Mouse (Mus musculus) thymus, postnatal 4 days (tissue): ENCODE data around the gene Ing1.
A peak's percentile ranks its signal among the peaks of the same experiment; 100 is the strongest.

ENCODE experiments used
- DNase-seq: peaks from one replicate; pipeline ENCODE4 v3.0.0; 2021

Ing1 gene

DNA sequence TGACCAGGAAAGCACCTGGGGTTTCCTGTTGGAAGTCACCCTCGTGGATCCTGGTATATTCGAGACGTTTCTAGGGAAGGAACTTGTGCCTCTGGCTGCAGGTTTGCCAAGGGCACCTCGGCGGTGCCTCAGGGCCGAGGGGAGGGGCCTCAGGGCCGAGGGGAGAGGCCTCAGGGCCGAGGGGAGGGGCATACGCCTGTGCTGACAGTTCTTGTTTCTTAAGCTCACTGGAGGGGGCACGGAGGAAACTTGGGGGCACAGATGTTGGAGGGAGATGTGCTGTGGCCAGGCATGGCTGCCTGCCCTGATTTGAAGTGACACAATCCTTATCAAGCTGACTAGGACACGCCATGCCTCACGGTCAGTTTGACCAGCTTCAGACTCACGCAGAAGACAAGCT lies 36.9 kb downstream of the Ing1 start:
- peak; percentile 40 for DNase-seq

DNA sequence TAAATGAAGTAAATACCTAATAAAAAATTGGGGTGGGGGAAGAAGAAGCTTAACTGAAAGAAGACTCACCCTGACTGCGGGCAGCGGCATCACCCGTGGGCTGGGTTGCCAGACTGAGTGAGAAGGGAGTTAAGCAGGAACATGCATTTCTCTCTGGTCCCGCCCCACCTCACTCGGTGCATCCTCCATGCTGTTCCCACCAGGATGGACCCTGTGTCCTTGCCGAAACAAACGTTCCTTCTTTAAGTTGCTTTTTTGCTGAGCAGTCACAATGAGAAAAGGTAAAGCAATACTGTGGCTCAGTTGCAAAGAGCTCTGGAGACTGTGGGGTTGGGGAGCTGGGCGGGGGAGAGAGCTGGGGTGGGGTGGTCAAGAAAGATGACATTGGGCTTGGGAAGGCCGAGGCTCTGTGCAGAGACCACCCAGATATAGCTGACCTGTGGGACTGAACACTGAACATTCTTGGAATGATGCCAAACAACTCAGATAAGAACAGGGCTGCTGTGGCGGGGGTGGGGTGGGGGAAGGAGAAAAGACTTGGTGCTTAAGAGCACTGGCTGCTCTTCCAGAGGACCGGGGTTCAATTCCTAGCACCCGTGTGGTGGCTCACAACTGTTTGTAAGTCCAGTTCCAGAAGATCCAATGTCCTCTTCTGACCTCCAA lies 38.0 kb downstream of the Ing1 start:
- DNase-seq, result no peak

DNA sequence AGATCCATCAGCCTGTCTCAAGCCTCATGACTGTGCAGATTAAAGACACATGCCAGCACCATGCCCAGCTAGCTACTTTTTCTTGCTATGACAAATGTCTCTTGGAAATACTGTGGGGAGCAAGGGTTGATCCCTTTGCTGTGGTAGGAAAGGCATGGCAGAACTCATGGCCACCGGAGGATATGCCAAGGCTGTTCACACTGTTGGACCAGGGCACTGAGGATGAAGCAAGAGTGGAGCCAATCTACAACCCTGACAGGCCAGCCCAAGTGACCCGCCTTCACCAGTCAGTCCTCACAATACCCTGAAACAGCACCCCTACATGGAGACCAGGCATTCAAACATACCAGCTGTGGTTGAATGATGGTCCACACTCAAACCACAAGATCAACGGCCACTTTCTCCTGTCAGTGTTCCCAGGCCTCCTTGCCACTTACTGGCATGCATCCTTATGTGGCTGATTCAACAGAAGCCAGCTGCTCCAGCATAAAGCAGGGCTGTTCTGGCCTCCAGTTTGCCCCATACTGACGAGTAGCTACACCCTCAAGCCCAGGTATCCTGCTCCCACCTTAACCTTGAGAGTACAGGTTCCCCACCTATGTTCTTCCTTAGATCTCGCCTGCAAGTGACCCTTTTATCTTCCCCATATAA lies 45.1 kb downstream of the Ing1 start:
- DNase-seq, result no peak

DNA sequence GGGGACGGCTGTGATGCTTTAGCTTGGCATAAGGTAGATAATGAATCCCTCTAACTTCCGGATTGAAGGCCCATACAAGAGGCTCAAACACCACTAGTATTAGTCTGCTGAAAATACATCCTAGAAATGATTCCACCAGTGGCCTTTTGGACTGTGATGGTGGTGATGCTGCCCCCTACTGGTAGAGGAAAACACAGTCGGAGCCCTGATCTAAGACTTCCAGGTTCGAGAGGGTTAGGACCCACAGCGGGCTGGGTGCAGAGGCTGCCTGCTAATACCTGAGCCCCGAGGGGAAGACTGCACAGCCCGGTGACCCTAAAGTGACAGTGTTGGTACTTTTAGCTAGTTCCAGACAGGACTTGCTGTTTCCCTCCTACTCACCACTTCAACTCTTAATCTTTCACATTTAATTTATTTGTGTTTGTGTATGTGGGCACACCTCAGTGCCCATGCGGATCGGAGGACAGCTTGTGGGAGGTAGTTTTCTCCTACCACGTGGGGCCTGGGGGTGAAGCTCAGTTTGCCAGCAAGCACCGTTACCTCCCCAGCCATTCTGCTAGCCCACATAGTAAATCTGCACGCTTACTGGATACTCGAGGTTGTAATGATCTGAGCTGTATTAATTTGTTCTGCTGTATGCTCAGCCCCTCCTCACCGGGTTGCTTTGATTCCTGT lies 46.8 kb downstream of the Ing1 start:
- peak; percentile 81 for DNase-seq

DNA sequence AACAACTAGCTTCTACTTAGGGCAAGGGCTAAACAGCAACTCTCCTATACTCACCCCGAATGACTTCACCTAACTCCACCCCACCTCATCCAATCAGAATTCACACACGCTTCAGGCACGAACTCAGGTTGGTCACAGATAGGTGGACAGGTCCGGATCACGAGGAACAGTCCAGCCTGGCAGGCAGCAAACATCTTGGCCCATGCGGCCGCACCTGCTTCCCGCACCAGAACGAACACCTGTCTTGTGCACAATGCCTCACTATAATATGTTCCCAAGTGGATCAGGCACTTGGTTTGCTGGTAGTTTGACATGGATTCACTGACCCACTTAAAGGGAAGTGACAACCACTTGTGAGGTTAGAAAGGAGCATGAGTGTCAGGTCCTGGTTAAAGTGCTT lies 53.5 kb downstream of the Ing1 start:
- DNase-seq, result no peak
